Mouse (Mus musculus): ENCODE results near the gene Rhbdf2. TPM values are rescaled to one million over a fixed set of nuclear protein-coding genes. Genes with fewer than 3 reads are reported as not detected.
"Not testable (repeated sequence)": the region's sequence is repeated elsewhere in the genome, so short reads cannot be mapped to it uniquely, and the experiment has no call there.

Rhbdf2 gene
- polyA plus RNA-seq, 1 experiment from 2014 or later, result 1.1 TPM

DNA sequence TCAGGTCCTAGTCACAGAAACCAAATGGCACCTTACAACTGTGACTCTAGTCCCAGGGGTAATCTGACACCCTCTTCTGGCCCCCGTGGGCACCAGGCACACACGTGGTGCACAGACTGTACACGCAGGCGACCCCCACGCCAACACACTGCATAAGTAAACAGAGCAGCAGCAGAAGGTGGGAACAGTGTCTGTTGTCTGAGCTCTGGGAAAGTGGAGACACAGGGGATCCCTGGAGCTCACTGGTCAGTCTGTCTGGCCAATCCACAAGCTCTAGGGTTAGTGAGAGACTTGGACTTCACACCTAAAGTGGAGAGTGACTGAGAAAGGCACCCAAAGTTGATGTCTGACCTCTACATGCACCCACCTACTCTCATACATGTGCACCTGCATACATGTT, 42.5 kb upstream of the Rhbdf2 start:
- Histone ChIP-seq H3K27ac (replicated peaks) (no peak overlapping the region), H3K4me3 (no peak overlapping the region), H3K9ac (no peak overlapping the region), H3K4me2 (no peak overlapping the region), H3K4me1 (replicated peaks) (peaks cover 41% of the 10 kb centered on the region), H3K9me3 (no peaks in the 10 kb centered on the region), H3K36me3 (peaks cover 8% of the 10 kb centered on the region), H3K27me3 (no peaks in the 10 kb centered on the region)
- 32% methylated on average over 5 of the region's 5 CpGs for WGBS
- no peak for ATAC-seq (ENCODE audit: low FRiP score, low read depth)

DNA sequence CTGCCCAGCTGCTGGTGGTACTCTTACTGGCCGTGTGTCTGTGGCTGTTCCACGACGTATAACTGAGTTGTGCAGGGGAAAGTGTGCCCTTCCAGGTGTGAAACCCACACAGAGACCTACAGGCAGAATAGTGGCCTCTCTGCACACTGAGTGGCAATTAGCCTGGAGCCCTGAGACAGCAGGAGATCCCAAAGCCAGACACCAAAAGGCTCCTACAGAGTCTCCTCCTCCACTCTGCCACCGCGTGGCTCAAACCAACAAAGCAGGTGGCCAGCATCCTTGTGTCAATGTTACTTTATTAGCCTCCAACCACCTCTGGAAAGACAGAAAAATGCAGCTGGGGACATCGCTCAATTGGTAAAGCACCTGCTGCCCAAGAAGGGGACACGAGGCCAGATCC, 42.0 kb upstream of the Rhbdf2 start:
- H3K36me3 ChIP-seq, result peaks cover 3% of the 10 kb centered on the region
- H3K4me1 ChIP-seq (replicated peaks), result peaks cover 46% of the 10 kb centered on the region
- H3K27ac ChIP-seq (replicated peaks), result no peak overlapping the region
- H3K9me3 ChIP-seq, result no peaks in the 10 kb centered on the region
- H3K9ac ChIP-seq, result no peak overlapping the region
- WGBS, result 42% methylated on average over 7 of the region's 7 CpGs
- ATAC-seq (ENCODE audit: low FRiP score, low read depth), result no peak
- H3K4me2 ChIP-seq, result no peak overlapping the region
- no peak overlapping the region for H3K4me3 ChIP-seq
- no peaks in the 10 kb centered on the region for H3K27me3 ChIP-seq

DNA sequence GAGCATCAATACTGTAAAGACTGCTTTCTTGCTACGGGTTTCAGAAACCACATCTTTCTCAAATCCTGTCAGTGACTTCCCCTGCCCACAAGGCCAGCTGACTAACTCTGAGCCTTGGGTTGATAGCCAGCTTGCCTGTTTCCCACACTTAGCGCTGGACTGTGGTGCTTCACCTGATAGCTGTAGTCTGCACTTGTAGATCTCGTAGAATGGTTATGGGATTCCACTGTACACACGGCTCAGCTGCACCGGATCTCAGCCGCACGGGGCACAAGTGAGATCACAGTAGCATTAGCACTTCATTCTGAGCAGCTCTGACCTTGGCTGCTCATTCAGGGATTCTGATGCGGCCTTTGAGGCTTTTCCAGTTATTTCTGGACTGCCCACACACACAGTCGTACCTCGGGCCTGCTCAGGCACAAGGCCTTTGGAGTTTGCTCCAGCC, 41.6 kb upstream of the Rhbdf2 start:
- Histone ChIP-seq H3K4me2 (no peak overlapping the region), H3K9ac (no peak overlapping the region), H3K36me3 (no peaks in the 10 kb centered on the region), H3K4me3 (no peak overlapping the region), H3K4me1 (replicated peaks) (peaks cover 50% of the 10 kb centered on the region), H3K27me3 (no peaks in the 10 kb centered on the region), H3K9me3 (no peaks in the 10 kb centered on the region), H3K27ac (replicated peaks) (no peak overlapping the region)
- ATAC-seq (ENCODE audit: low FRiP score, low read depth), result no peak
- 86% methylated on average over 10 of the region's 10 CpGs for WGBS

DNA sequence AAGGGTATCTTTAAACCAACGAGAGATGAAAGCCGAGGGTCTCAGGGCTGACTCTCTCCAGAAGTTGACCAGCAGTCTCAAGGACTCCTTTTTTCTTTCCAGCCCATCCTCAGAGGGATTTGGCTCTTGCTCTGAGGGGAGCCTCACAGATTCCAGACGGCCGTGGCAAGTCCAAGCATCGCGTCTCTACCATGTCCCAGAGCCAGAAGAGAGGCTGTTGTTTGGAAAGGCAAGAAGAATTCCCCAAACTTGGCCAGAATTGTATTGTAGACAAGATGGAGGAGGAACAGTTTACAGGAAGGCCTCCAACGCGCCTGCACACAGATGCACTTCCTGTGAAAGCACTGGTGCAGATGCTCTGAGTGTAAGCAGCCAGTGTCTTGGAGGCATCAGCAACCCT, 41.1 kb upstream of the Rhbdf2 start:
- no peak for ATAC-seq (ENCODE audit: low FRiP score, low read depth)
- no peaks in the 10 kb centered on the region for H3K36me3 ChIP-seq
- no peak overlapping the region for H3K9ac ChIP-seq
- H3K27ac ChIP-seq (replicated peaks), result no peak overlapping the region
- no peaks in the 10 kb centered on the region for H3K27me3 ChIP-seq
- peaks cover 50% of the 10 kb centered on the region for H3K4me1 ChIP-seq (replicated peaks)
- 85% methylated on average over 8 of the region's 8 CpGs for WGBS
- no peaks in the 10 kb centered on the region for H3K9me3 ChIP-seq
- H3K4me3 ChIP-seq, result no peak overlapping the region
- H3K4me2 ChIP-seq, result no peak overlapping the region

DNA sequence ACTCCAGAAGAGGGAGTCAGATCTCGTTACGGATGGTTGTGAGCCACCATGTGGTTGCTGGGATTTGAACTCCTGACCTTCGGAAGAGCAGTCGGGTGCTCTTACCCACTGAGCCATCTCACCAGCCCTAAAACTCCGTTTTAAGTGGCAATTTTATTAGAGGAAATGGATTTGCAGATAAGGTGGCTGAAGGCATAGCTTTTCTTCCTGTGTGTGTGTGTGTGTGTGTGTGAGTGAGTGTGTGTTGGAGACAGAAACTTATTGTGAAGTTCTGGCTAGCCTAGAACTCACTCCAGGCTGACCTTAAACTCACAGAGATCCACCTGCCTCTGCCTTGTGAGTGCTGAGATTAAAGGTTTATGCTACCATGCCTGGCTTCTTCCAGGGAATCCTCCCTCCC, 40.2 kb upstream of the Rhbdf2 start:
- not testable (repeated sequence) for H3K9ac ChIP-seq; H3K4me3 ChIP-seq; ATAC-seq (ENCODE audit: low FRiP score, low read depth); H3K9me3 ChIP-seq; H3K27ac ChIP-seq (replicated peaks); H3K27me3 ChIP-seq; H3K36me3 ChIP-seq; H3K4me2 ChIP-seq
- WGBS, result 87% methylated on average over 5 of the region's 5 CpGs
- peaks cover 50% of the 10 kb centered on the region for H3K4me1 ChIP-seq (replicated peaks)

DNA sequence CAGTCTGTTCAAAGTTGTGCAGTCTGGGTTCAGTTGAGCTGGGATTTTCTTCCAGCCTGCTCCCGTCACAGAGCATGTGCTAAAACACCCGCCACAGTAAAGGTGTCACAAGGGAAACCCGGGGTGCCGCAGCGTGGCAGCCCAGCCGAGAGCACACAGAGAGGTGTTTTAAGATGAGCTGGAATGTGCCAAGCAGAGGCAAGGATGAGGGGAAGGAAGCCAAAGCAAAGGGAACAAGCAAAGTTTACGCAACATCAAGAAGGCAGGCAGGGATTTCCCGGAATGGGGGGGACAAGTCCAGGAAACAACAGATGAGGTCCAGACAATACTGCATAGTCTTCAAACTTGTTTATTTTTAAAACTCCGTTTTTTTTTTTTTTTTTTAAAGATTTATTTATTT, 39.7 kb upstream of the Rhbdf2 start:
- Histone ChIP-seq H3K36me3 (no peaks in the 10 kb centered on the region), H3K4me3 (no peak overlapping the region), H3K9ac (no peak overlapping the region), H3K27ac (replicated peaks) (no peak overlapping the region), H3K4me1 (replicated peaks) (peaks cover 54% of the 10 kb centered on the region), H3K4me2 (no peak overlapping the region), H3K9me3 (no peaks in the 10 kb centered on the region), H3K27me3 (no peaks in the 10 kb centered on the region)
- WGBS, result 79% methylated on average over 9 of the region's 9 CpGs
- ATAC-seq (ENCODE audit: low FRiP score, low read depth), result no peak

DNA sequence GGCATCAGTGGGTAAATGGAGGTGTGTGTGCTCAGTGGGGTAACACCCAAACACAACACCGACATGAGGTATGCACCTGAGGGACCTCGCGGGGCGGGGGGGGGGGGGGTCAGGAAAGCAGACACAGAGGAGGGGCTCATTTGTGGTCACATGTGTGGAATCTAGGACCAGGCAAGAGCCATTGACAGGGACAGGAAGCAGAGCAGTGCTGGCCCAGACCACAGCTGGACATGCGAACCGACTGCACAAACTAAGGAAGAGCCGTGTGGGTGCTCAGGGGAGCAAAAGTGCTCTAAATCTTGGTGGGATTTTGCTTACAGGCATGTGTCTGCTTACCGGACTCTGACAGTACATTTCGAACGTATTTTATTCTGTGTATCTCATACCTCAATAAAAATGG, 38.5 kb upstream of the Rhbdf2 start:
- H3K4me1 ChIP-seq (replicated peaks), result peaks cover 57% of the 10 kb centered on the region

DNA sequence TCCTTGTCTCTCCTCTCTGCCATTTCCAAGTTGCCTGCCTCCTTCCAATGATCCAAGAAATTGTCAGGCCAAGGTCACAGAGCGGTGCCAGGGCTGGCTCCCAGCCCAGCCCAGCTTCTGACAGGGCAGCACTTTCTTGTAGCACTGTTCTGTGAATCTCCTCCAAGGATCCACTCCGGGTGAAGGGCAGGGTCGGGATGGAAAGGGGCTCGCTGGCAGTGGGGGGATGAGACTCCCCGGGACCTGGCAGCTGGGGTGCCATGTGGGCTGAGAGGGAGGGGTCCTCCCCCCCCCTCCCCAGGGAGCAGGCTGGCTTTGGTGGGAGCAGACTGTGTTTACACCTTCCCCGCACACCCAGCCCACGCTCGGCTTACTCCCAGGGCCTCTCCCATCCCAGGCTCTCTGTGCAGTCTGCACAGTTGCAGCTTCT, 35.1 kb upstream of the Rhbdf2 start:
- Histone ChIP-seq H3K27me3 (no peaks in the 10 kb centered on the region), H3K4me1 (replicated peaks) (peaks cover 64% of the 10 kb centered on the region), H3K27ac (replicated peaks) (peak overlapping the region; percentile 84), H3K4me2 (peak overlapping the region; percentile 37), H3K4me3 (no peak overlapping the region), H3K9ac (no peak overlapping the region), H3K9me3 (no peaks in the 10 kb centered on the region), H3K36me3 (no peaks in the 10 kb centered on the region)
- peak; percentile 25; the same call in 1 of the 2 replicates for ATAC-seq (ENCODE audit: low FRiP score, low read depth)
- WGBS, result 30% methylated on average over 8 of the region's 8 CpGs

More for the DNA sequence above, 38.5 kb upstream of the Rhbdf2 start:
- WGBS, result 80% methylated on average over 10 of the region's 10 CpGs
- H3K27me3 ChIP-seq, result no peaks in the 10 kb centered on the region
- H3K9ac ChIP-seq, result no peak overlapping the region
- H3K4me3 ChIP-seq, result no peak overlapping the region
- H3K9me3 ChIP-seq, result no peaks in the 10 kb centered on the region
- H3K36me3 ChIP-seq, result no peaks in the 10 kb centered on the region
- no peak overlapping the region for H3K27ac ChIP-seq (replicated peaks)
- H3K4me2 ChIP-seq, result no peak overlapping the region
- ATAC-seq (ENCODE audit: low FRiP score, low read depth), result no peak

DNA sequence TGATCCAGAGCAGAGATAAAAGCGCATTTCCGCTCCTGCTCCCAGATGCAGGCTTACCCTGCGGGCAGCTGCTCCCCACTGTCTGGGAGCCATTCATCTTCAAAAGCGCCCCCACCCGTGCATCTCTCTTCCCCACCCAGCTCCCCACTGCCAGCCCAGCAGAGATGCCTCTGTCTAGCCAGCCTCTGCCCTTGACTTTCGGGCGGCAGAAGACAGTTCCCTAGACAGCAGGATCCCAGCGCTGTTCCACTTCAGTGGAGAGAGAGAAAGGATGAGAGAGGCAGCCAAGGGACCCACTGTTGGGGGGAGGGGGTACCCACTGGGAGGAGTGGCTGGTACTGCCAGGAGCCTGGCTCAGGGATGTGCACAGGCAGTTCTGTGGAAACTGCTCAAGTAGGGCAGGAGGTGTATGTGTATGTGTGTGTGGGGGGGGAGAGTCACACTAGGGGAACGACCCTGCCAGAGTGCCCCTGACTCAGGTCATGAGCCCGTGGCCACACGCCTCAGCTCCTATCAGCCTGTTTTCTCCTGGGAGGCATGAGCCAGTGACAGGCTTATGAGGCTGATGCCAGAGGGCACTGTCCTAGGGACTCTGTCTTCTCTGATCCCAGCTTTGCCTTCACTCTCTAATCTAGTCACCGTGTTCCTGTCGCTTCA, 34.6 kb upstream of the Rhbdf2 start:
- peak overlapping the region; percentile 84 for H3K27ac ChIP-seq (replicated peaks)
- no peak overlapping the region for H3K4me3 ChIP-seq
- peak overlapping the region; percentile 11; the same call in 1 of the 2 replicates for H3K9ac ChIP-seq
- peaks cover 68% of the 10 kb centered on the region for H3K4me1 ChIP-seq (replicated peaks)
- H3K4me2 ChIP-seq, result peak overlapping the region; percentile 37
- 6% methylated on average over 13 of the region's 13 CpGs for WGBS
- H3K9me3 ChIP-seq, result no peaks in the 10 kb centered on the region
- no peaks in the 10 kb centered on the region for H3K36me3 ChIP-seq
- no peaks in the 10 kb centered on the region for H3K27me3 ChIP-seq
- peak; percentile 65 for ATAC-seq (ENCODE audit: low FRiP score, low read depth)

DNA sequence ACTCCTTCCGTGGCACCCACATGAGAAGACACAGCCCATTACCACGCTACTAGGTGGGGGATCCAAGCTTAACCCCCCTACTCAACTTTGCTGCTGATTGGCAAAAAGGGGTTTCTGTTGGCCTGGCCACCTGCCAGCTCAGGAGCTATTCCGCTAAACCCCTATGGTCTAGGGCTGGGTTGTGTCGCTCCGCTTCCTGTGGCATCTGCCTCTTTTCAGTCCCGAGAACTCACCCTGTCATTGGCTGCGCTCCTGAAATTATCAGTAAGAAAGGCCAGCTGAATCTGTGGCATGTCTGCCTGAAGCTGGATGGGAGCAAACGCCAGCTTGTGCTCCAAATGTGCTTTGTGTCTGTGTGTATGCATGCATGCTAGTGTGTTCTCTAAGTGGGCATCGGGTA, 33.4 kb upstream of the Rhbdf2 start:
- Histone ChIP-seq H3K9me3 (no peaks in the 10 kb centered on the region), H3K4me3 (no peak overlapping the region), H3K9ac (no peak overlapping the region), H3K27ac (replicated peaks) (peak overlapping the region; percentile 84), H3K36me3 (no peaks in the 10 kb centered on the region), H3K27me3 (no peaks in the 10 kb centered on the region), H3K4me2 (no peak overlapping the region), H3K4me1 (replicated peaks) (peaks cover 70% of the 10 kb centered on the region)
- no peak for ATAC-seq (ENCODE audit: low FRiP score, low read depth)
- WGBS, result 48% methylated on average over 9 of the region's 9 CpGs

DNA sequence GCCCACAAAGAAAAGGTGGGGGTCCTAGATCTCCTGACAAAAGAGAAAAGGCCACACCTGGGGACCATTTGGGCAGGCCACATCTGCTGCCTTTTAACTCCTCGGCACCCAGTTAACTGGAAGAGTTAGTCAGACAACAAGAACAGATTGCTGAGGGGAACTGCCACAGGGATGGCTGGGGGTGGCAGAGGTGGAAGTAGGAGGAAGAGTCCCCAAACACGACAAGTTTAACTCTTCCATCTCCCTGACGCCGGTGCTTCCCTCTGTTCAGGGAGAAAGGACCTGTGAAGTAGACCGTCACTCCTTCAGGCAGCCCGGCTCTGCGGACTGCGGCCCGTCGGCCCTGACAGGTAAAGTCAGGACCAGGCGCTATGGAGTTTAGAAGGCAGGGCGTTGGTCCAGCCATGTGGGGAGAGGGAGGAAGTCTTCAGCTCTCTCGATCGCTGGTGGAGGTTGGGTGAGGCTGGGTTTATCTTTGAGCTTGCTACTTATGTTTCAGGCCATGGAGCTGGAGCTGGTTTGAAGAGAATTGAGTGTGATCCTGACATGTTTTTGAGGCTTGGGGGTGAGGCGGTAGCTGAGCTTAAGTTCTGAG, 32.3 kb upstream of the Rhbdf2 start:
- H3K9ac ChIP-seq, result no peak overlapping the region
- no peaks in the 10 kb centered on the region for H3K36me3 ChIP-seq
- no peaks in the 10 kb centered on the region for H3K9me3 ChIP-seq
- WGBS, result 82% methylated on average over 15 of the region's 15 CpGs
- H3K27ac ChIP-seq (replicated peaks), result no peak overlapping the region
- ATAC-seq (ENCODE audit: low FRiP score, low read depth), result no peak
- H3K27me3 ChIP-seq, result no peaks in the 10 kb centered on the region
- H3K4me1 ChIP-seq (replicated peaks), result peaks cover 73% of the 10 kb centered on the region
- H3K4me3 ChIP-seq, result no peak overlapping the region
- H3K4me2 ChIP-seq, result no peak overlapping the region

DNA sequence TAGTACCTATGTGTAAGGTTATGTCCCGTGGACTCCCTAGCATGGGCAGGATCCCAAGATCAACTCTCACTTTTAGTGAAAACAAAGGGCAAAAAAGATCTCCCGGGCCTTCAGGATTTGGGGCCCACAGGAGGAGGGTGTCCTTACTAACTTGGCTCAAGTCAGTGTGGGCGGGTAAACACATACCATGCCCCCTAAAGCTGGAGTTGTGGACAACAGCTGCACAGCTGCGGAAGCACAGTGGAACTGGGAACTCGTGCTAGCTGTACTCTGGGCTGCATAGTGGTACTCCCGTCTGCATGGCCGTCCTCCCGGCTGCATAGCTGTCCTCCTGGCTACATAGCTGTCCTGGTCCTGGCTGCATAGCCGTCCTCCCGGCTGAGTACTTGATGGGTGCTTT, 31.4 kb upstream of the Rhbdf2 start:
- H3K9me3 ChIP-seq, result no peaks in the 10 kb centered on the region
- H3K27ac ChIP-seq (replicated peaks), result no peak overlapping the region; the same call in 1 of the 2 replicates
- no peaks in the 10 kb centered on the region for H3K36me3 ChIP-seq
- WGBS, result 59% methylated on average over 10 of the region's 10 CpGs
- peak overlapping the region; percentile 32; the same call in 1 of the 2 replicates for H3K4me3 ChIP-seq
- no peak for ATAC-seq (ENCODE audit: low FRiP score, low read depth)
- H3K9ac ChIP-seq, result no peak overlapping the region
- H3K4me2 ChIP-seq, result peak overlapping the region; percentile 56
- H3K27me3 ChIP-seq, result no peaks in the 10 kb centered on the region
- peaks cover 72% of the 10 kb centered on the region for H3K4me1 ChIP-seq (replicated peaks)

Measured in hindbrain, embryonic 15.5 days (tissue).